Mouse (Mus musculus): ENCODE data around the gene Ankrd45.
"Not testable (repeated sequence)": the region's sequence is repeated elsewhere in the genome, so short reads cannot be mapped to it uniquely, and the experiment has no call there.

Ankrd45 gene

DNA sequence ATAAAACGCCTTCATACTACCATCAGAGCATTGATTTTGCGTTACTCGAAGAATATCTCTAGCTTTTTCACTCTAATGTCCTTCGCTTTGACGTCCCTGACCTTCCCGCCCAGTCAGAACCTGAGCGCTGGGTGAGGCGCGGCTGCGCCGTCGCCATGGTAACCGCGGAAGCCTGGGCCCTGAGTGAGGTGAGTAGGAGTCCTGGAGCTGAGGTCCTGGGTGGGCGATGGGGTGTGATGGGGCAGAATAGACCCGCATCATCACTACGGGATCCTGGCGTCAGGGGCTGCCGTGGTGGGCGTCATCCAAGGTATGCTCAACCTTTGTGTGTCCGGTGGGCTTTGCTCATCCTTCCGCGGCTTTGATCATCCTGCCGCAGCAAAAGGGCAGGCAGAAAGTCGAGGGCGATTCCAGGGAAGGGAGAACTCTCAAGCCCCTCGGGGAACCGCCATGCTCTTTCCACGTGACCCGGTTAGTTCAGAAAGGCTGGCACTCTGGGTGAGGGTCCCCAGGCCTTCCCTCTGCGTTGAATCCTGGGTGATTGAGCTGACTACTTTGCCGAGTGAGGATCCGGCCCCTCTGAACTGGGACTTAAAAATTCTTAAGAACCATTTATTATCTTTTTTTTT is at the start of gene Ankrd45:
Ankrd45 (plus strand) TSS at position 161 of the 629 bp plus-strand sequence.
- peak; percentile 85 to 89 for DNase-seq (ENCODE audit: inconsistent age in 2 of 2, low spot score in 1 of 2)

DNA sequence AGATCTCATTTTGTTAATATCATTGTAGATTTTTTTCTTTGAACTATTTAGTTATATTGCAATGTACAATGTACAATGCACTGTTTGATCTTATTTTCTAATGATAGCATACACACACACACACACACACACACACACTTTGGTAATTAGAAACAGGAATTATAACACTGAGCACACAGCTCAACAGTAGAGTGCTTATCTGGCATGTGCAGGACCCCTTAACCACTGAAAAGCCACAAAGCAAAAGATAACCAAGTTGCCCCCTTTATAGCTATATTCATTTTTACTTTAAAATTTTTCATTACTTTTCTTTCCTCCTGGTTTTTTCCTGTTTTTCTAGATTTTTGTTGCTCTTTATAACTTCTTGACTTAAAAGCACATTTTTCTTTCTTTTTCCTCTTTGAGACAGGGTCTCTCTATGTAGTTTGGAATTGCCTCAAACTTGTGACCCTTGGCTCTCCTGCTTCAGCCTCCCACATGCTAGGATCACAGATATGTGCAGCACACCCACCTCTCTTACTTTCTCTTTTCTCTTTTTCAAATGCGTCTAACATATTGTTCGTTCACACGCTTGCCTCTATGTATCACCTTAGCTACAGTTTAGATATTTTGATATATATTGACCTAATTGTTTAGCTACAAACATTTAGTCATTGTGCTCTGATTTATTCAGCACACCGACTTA is 42.6 kb upstream of the Ankrd45 start:
- no peak for DNase-seq (ENCODE audit: inconsistent age in 2 of 2, low spot score in 1 of 2)

DNA sequence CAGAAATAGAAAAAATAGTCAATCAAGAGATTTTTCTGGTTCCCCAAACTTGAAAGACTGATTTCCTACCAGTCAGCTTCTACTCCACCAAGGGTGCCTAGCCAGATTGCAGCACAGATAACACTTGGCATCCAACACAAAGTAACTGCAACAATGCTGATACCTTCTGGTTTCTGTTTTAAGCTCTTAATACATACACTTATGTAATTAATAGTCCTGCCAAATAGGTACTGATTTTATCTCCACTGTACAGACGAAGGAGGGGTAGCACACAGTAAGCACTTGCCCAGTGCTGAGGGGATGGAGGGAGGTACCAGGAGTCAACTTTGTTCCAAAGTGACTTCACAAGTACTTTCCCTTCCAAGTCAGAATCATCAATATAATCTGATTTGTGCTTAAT is 38.6 kb upstream of the Ankrd45 start:
- no peak for DNase-seq (ENCODE audit: inconsistent age in 2 of 2, low spot score in 1 of 2)

DNA sequence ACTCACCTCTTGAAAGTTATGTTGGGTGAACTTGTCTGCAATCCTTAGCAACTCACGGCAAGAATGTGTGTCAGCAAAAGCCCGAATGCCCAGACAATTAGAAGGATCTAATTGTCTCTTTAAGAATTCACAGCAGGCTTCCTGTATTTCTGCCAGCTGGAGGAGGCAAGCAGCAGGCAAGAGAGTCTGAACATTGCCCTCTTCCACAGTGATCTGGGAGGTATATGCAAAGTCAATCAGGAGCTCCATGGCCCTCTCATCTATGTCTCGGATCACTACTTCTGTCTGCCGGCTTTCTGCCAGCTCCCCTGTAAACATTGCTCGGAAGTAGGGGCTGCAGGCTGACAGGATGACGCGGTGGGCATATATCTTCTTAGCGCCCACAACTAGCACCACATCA is 33.3 kb upstream of the Ankrd45 start:
- no peak for DNase-seq (ENCODE audit: inconsistent age in 2 of 2, low spot score in 1 of 2)

DNA sequence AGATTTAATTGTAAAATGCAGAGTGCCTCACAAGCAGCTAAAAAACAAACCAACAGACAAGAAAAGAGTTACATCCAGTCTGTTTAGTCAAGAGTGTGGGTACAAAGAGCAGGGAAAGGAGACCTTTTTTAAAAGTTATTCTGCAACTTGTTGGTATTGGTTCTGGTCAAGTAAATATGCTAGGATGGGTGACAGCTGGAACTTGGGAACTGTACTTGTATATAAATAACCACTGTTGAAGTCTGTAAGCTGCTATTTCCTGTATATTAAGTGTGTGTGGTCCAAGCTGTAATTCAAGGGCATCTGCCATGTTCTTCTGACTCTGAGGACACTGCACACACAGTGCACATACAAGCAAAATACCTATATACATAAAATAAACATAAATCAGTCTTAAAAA is 27.9 kb upstream of the Ankrd45 start:
- DNase-seq (ENCODE audit: inconsistent age in 2 of 2, low spot score in 1 of 2), result no peak

GRCm38 (mm10) chr1:161122661-161123418 is 19.7 kb upstream of the Ankrd45 start:
- no peak for DNase-seq (ENCODE audit: inconsistent age in 2 of 2, low spot score in 1 of 2)

DNA sequence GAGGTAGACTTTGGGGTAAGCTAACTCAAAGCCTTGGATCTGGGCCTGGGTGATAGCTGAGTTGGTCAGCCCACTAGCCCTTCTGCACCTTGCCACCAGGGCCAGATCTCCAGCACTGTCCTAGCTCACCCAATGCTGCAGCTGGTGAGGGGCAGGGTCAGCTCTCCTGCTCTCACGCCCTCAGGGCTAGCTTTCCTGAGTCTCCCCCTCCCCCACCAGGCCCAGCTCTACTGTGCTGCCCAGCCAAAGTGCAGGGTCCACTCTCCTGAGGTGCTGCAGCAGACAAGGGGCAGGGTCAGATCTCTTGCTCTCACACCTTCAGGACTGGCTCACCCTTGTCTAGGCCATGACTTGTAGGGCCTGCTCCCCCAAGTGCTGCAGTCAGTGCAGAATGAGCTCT is 16.0 kb upstream of the Ankrd45 start:
- no peak for DNase-seq (ENCODE audit: inconsistent age in 2 of 2, low spot score in 1 of 2)

DNA sequence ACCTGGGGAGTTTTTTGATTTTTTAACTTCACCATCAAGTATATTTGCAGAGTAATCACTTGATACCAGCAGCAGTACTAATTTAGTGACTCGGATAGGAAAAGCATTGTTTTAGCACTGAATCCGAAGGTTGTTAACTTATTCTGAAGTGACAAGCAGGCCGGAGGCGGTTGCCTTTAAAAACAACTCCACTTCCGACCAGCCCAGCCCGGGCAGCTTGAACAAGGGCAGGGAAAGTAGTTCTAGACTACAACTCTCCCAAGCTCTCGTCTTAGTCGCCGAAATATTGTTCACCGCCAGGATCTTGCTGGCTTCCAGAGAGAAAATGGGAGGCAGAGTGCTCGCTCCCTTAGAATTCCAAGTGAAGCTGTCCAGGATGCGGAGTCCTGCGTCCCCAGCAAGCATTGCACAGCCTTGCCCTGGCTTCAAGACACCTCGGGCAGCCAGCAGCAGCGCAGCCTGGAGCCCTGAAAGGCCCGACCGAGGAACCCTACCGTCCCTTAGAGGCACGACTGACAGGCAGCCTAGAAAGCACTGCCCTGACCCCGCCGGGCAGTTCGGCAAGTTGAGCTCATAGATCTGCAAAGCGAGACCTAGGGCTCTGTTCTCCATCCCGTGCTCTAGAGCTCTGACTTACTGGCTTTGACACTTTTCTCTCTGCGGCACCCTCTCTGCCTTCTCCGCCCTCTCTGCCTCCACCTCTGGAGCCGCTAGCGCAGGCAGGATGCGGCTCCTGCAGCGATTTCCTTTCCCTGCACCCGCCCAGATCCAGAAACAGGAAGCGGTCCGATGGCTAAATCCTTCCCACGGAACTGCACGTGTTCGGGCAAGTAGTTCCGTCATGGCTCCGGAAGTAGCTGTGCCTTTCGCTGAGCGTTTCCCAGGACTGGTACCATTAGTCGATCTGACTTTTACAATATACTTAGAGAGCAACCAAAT is 11.5 kb upstream of the Ankrd45 start, which contains the start of gene Klhl20:
Klhl20 (minus strand) TSS at position 786 of the 939 bp plus-strand sequence.
- DNase-seq (ENCODE audit: inconsistent age in 2 of 2, low spot score in 1 of 2), result peak; percentile 93 to 99

DNA sequence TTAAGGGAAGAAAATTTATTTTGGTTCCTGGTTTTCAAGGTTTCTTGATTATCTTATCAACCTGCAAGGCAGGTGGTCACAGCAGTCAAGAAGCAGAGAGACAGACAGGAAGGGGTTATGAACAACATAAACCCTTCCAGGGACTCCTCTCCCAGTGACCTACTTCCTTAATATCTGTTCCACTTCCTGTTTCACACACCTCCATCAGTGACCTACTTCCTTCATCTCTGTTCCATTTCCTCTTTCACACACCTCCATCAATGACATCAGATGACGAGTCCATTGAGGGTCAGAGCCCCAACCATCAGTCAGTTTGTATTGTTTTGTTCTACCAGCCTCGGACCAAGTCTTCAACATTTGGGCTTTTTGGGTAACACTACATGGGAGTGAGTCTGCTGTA is 3.0 kb upstream of the Ankrd45 start:
- no peak for DNase-seq (ENCODE audit: inconsistent age in 2 of 2, low spot score in 1 of 2)

GRCm38 (mm10) chr1:161140026-161140762 is 2.3 kb upstream of the Ankrd45 start:
- DNase-seq (ENCODE audit: inconsistent age in 2 of 2, low spot score in 1 of 2), result no peak

- DNase-seq (ENCODE audit: inconsistent age in 2 of 2, low spot score in 1 of 2), result no peak
Measured at GRCm38 (mm10) chr1:161143216-161143615, 725 bp downstream of the Ankrd45 start.

DNA sequence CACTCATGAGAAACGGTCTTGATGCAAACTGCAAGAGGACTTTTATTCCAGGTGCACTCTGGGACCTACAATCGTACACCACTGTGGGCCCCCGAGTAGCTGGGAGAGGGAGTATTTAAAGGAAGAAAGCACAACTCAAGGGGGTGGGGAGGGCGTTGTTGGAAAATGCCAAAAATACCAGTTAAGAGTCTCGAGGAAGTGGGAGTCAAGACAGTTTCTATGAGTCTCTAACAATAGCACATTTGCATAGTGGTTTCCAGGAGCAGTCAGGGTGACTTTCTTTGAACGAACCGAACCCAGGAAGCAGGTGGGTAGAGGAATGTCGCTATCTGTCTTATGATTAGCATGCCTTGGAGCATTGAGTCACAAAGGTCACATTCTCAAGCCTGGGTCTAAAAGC is 3.1 kb downstream of the Ankrd45 start:
- not testable (repeated sequence) for DNase-seq (ENCODE audit: inconsistent age in 2 of 2, low spot score in 1 of 2)

DNA sequence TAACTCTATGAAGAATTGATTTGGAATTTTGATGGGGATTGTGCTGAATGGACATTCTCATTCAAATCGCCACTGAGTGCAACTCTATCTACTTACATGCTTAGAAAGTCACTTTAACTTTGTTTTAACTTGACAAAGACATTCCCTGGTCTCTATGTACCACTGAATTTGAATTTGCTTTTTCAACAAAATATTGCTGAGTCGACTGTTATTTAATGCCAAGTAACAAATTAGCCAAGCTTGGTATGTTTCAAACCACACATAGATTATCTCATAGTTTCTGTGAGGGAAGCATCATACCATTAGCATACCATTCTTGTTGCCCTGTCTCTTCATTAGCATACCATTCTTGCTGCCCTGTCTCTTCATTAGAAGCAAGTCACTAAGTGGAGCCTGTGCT is 5.4 kb downstream of the Ankrd45 start:
- DNase-seq (ENCODE audit: inconsistent age in 2 of 2, low spot score in 1 of 2), result no peak

DNA sequence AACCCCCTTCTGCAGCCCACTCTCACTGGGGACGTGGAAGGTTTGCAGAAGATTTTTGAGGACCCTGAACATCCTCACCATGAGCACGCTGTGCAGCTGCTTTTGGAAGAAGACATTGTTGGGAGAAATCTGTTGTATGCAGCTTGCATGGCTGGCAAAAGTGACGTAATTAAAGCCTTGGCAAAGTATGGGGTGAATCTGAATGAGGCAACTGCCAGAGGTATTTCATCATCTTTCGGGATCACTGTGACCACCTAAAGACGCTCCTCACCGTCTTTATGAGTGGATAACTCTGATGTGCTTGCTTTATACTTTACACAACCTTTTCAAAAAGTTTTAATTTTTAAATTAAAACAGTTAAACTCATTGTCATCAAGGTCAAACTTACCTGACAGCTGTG is 8.6 kb downstream of the Ankrd45 start:
- DNase-seq (ENCODE audit: inconsistent age in 2 of 2, low spot score in 1 of 2), result no peak

GRCm38 (mm10) chr1:161156546-161156945 is 14.1 kb downstream of the Ankrd45 start:
- no peak for DNase-seq (ENCODE audit: inconsistent age in 2 of 2, low spot score in 1 of 2)

DNA sequence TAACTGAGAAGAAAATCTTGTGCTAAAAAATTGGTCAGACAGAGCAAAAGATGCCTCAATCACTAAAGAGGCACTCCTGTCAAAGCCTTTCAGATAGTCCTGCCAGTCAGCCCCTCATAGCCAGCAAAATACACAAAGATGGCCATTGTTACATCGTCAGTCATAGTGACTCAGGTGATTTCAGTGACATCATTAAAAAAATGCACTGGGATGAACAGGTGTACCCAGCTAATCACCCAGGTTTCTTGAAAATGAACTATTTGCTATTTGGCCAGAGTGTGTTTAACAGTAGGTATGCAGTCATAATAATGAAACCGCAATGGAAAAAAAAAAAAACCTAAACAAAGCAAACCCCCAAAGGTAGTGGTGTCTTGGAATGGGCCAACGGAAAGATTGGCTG is 16.7 kb downstream of the Ankrd45 start, which contains the start of gene Tex50:
Tex50 (minus strand) TSS at position 101 of the 400 bp plus-strand sequence.
- no peak for DNase-seq (ENCODE audit: inconsistent age in 2 of 2, low spot score in 1 of 2)

DNA sequence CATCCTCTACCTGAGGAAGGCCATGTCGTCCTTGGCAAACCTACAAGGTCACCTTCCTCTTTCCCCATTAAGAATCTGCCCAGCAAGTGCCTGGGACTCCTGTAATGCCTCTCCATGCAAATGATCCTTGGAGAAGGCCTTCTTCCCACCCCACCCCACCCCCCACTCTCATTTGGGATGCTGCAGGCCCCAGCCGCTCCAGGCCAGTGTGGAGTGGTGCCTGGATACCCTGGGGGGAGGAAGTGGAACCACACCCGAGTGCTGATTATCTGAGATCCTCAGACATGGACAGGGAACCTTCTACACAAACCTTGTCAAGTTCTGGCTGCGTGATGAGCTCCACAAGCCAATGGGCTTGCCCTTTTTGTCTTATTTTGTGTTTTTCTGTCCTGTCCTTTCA is 17.8 kb downstream of the Ankrd45 start:
- DNase-seq (ENCODE audit: inconsistent age in 2 of 2, low spot score in 1 of 2), result no peak

DNA sequence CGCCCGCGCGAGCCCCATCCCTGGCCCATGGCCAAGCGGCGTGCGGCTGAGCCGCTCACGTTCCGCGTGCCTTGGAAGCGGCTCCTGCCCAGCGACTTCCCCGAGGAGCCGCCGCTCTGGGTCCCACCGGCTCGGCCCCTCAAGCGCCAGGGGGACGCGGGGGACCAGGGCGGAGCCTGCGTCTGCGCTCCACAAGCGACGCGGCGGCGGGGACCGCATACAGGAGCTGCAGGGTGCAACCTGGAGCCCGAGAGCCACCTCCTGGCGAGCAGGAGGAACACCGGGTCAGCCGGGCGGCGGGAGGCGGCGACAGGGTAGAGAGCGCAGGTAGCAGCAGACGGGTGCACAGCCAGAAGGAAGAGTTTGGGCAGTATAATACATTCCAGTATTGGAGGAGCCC is 28.2 kb downstream of the Ankrd45 start:
- peak; percentile 82 to 93 for DNase-seq (ENCODE audit: inconsistent age in 2 of 2, low spot score in 1 of 2)

- peak; percentile 42 to 80 for DNase-seq (ENCODE audit: inconsistent age in 2 of 2, low spot score in 1 of 2)
Measured at GRCm38 (mm10) chr1:161180674-161181073, 38.2 kb downstream of the Ankrd45 start.

DNA sequence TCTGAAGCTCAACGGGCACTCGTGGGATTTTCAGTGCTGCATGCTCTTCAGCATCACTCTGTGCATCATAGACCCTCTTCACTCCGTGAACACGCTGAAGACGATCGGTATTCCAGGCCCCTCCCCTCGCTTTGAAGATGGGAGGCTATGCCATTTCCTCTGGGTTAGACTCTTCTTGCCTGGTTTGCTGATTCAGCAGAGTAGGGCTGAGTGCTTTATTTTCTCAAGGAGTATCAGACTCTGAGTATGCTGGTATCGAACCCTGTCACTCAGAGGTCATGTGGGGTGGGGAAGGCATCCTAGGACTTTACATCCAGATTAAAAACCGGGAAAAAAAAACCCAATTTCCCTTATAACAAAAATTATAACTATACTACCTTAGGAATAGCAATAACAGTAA is 39.9 kb downstream of the Ankrd45 start:
- no peak for DNase-seq (ENCODE audit: inconsistent age in 2 of 2, low spot score in 1 of 2)

Measured in adrenal gland, adult (tissue).